Mouse (Mus musculus): ENCODE measurements around the gene Slitrk3. TPM values are rescaled to one million over a fixed set of nuclear protein-coding genes. Genes with fewer than 3 reads are reported as not detected.
"Not testable (repeated sequence)": the region's sequence is repeated elsewhere in the genome, so short reads cannot be mapped to it uniquely, and the experiment has no call there.

Gene Slitrk3
- total RNA-seq (2017), result not detected in 2 replicates

DNA sequence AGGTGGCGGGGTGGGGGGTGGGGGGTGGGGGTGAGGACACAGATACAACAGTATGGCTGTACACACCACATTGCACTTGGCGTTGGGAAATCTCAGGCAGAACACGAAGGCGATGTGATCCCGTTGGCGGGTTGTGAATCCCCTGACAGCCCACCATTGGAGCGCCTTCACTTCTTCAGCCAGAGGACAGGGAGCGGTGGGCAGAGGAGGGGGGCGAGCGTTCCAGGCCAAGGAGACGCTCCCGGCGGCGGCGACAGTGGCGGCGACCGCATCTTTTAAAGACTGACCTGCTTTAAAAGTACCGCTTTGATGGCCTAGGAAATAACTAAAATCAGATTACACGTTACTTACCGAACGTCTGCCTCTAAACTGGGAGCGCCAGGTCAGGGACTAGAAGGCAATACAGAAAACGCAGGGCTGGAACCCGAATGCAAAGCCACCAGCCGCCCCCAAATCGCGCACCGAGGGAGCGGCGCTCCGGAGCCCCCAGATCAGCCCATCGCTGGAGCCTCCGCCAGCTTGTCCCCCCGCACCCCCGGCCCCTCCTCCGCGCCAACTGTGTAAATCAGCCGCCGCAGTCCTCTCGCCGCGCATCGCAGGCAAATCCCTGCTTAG lies at the start of gene Slitrk3:
Gene Slitrk3, minus strand, starts transcription at position 607 of the 615 bp plus-strand sequence.
- ATAC-seq (ENCODE audit: extremely low read depth, insufficient number of reproducible peaks, low FRiP score, poor library complexity, severe bottlenecking), result no peak

DNA sequence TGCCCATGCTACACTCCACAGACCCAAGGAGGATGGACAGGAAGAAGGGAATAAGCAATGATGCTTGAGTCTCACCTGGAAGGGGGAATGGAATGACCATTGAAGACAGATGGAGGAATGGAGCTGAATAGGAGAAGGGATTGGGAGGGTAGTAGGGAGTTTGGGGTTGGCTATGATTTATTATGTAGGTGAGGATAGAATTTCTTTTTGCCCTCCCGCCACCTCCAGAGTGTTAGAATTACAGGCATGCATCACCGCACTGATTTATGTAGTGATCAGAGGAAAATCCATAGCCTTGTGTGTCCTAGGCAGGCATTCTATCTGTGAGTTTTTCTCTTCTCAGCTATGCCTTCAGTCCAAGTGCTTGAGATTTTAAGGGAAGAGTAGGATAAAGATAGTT lies 36.8 kb upstream of the Slitrk3 start:
- ATAC-seq (ENCODE audit: extremely low read depth, insufficient number of reproducible peaks, low FRiP score, poor library complexity, severe bottlenecking), result not testable (repeated sequence)

DNA sequence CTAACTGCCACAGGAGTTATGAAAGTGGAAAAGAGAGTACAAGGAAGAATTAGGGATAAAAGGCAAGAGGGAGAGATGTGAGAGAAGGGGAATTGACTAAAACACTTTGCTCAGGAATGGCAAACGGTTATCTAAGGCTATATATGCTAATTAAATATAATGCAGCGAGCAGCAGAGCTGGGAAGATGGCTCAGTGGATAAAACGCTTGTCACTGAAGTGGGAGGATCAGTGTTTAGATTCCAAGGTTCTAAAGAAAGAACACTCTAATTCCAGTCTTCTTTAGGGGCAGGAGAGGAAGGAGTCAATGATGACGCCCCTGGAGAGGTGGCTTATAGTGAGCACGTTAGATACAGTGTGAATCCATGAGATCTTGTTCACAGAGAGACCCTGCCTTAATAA lies 27.0 kb upstream of the Slitrk3 start:
- no peak for ATAC-seq (ENCODE audit: extremely low read depth, insufficient number of reproducible peaks, low FRiP score, poor library complexity, severe bottlenecking)

DNA sequence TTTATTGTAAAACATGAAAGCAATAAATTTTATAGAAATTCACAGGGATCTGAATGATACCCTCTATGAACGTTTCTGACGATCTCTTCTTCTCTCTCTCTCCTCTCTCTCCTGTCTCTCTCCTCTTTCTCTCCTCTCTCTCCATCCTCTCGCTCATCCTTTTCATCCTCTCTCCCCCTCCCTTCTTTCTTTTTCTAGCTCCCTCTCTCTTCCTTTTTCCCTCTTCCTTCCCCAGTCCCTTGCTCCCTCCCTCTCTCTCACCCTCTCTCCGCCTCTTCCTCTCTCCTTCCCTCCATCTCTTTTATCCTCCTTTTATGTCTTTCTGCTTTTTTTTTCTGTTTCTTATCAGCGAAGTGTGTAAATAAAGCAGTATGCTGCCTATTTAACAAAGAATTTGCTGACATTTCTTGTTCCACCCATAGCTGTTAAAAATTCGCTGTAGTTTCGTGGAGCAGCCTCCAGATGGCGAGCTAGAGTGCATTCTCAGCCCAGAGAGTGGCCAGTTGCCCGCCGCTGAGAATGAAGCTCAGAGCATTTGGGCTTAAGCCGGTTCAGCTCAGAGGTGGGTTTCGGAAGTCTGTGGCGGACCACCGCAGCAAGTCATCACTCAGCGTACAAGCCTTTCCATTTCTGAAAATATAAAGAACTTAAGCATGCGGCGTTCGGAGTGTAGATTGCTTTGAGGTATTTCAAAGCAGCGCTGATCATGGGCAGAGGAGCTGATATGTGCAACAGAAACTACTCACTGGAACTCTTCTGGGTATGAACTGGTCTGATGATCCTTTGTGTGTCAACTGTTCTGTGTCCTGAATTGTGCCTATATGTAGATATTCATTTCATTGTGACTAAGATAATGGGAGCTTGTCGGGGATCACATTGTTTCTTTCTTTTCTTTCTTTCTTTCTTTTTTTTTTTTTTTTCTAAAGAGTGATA lies 8.5 kb upstream of the Slitrk3 start:
- no peak for ATAC-seq (ENCODE audit: extremely low read depth, insufficient number of reproducible peaks, low FRiP score, poor library complexity, severe bottlenecking)

DNA sequence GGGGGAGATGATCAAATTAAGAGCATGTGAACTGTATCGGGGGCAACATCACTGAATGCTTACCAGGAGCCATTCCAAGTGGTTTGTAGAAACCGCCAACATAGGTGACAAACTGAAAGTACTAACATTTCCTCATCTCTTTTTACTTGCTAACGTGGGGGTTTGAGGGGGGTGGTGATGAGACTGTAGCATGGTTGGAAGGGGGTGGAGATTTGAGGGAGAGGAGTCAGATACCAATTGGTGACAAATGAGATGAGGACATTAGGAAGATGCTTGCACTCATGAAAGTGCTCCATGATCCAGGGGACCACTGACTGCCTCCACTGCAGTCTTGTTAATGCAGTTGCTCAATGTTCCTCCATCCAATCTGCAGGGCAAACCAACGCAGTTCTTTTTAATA lies 587 bp upstream of the Slitrk3 start:
- no peak for ATAC-seq (ENCODE audit: extremely low read depth, insufficient number of reproducible peaks, low FRiP score, poor library complexity, severe bottlenecking)

DNA sequence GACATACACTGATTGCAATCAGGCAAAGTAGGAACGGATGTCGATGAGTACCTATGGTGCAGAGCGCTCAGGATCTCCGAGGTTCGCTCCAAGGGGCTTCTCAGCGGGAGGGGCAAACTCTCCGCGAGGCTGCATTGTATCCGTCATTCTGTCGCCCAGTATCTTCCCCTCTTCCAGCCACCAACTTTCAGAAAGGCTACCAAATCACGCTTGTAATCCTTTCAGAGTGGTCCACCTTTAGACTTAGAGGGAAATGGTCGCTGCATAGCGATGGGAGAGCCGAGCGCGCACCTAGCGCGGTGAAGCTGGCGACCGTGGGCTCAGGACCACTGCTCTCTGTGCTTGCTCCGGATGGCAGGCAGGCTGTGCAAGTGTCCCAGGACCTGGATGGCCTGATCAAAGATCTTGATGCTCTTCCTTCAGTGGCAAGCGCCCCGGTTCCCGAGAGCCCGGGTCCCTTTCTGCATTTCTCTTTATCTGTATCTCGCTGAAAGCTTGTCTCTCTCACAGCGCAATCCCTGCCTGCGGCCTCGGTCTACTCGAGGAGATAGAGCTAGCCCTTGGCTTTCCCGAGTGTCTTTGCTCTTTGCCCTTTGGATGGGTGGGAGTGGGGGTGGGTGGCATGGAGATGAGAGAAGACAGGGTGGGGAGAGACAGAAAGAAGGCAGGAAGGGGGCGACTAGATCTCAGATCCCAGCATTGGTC lies 959 bp downstream of the Slitrk3 start:
- ATAC-seq (ENCODE audit: extremely low read depth, insufficient number of reproducible peaks, low FRiP score, poor library complexity, severe bottlenecking), result no peak

DNA sequence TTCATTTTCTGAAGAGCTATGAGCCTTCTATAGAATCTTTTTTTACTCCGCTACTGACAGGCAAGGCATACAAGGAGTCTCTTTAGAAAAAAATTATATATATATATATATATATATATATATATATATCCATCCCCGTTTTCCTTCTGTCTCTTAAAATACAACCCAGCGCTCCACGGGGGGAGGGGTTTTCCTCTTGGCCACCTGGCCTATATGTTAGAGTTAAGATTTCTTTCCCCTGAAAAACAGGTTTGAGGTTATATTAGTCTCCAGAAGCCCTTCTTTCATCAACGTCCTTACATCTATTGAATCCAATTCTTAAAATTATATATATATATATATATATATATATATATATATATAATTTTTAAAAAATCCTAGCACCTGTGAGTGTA lies 1.6 kb downstream of the Slitrk3 start:
- ATAC-seq (ENCODE audit: extremely low read depth, insufficient number of reproducible peaks, low FRiP score, poor library complexity, severe bottlenecking), result no peak

DNA sequence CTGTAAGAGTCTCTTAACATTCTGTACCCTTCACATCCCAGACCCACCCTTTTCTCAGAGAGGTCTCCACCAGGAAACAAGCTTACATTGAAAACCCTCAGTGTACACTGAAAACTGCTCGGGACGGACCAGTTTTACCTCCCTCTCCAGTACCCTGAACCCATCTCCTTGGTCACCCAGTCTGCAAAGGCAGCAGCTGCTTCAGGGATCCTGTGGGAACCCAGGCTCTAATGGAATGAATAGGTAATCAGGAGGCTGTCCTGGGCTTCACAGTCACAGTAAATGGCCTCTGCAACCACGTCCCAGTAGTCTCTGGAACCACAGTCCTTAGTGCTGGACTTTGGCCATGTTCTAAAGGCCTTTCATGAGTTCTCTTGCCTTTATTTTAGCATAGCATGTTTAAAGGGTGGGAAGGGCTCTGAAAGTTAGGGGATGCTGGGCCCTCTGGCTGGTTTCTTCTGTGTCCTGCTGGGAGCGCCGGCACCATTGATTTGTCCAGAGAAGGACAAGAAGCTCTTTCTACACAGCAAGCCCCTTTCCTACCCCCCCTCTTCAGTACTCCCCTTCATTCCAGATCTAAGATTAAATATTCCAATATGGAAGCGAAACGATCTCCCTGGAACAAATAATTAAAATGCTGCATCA lies 2.1 kb downstream of the Slitrk3 start:
- ATAC-seq (ENCODE audit: extremely low read depth, insufficient number of reproducible peaks, low FRiP score, poor library complexity, severe bottlenecking), result no peak

DNA sequence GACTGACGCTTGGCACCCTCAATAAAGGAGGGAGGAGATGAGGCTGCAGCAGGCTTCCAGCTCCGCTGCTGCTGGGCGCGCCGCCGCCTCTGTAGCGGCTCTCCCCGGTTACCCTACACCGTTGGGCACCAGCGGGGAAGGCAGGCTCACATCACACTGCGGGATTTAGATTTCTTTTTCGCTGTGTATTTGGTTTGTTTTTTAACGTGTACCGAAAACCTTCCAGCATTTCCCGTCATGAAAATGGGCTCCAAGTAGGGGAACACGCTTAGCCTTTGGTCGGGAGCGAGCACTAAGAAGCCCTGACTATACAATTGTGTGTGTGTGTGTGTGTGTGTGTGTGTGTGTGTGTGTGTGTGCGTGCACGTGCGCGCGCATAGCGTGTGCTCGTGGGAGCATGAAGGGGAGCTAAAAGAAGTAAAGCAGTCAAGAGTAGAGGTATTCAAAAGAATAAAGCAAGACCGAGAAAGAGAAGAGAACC lies 4.1 kb downstream of the Slitrk3 start:
- no peak for ATAC-seq (ENCODE audit: extremely low read depth, insufficient number of reproducible peaks, low FRiP score, poor library complexity, severe bottlenecking)

DNA sequence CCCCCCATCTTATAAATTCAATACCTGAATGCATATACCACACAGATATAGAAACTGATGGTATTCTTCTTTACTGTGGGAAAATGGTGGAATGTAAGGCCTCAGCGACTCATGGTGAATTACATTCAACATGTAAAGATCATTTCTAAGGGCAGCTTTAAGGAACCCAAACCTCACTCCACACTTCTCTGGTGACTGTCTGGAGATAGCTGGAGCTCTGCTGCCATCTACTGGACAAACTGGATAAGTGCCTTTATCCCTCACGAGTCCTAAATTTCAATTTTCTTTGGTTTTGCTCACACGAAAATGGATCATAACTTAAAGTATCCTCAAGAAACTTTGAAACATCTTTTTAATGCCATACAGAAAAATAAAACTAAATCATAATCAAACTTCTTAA lies 11.4 kb downstream of the Slitrk3 start:
- no peak for ATAC-seq (ENCODE audit: extremely low read depth, insufficient number of reproducible peaks, low FRiP score, poor library complexity, severe bottlenecking)

DNA sequence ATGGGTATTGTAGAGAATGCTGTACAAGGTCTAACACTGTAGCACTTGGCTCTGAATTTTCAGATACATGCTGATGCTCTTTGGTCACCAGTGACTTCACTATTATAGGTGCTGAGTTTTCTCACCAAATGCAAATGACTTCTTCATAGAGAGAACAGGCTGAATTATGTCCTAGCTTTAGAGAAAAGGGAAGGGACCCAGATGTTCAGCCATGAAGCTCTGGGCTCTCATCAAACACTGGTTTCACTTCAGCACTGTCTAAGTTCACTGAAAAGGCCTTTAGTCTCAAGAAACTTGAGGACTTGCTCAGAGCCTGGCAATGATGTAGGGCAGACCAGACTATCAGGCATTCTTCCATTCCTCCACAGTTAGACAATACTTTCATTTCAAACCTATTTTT lies 15.3 kb downstream of the Slitrk3 start:
- ATAC-seq (ENCODE audit: extremely low read depth, insufficient number of reproducible peaks, low FRiP score, poor library complexity, severe bottlenecking), result no peak

DNA sequence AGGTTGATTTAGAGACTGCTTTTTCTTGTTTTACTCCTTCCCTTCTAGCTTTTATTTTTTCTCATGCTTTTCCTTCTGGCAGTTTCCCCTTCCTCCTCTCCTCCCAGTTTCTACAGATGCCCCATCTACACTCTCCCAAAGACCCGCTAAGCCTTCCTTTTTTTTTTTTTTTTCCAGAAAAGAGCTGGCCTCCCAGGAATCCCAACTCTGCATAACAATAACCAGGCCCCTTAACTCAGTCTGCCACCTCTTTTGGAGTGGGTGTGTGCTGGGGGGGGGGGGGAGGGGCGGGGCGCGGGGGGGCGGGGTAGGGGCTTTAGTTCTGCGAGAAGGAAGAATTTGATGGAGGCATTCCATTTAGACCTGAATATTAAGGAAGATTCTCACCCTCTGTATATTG lies 51.6 kb downstream of the Slitrk3 start:
- ATAC-seq (ENCODE audit: extremely low read depth, insufficient number of reproducible peaks, low FRiP score, poor library complexity, severe bottlenecking), result no peak

DNA sequence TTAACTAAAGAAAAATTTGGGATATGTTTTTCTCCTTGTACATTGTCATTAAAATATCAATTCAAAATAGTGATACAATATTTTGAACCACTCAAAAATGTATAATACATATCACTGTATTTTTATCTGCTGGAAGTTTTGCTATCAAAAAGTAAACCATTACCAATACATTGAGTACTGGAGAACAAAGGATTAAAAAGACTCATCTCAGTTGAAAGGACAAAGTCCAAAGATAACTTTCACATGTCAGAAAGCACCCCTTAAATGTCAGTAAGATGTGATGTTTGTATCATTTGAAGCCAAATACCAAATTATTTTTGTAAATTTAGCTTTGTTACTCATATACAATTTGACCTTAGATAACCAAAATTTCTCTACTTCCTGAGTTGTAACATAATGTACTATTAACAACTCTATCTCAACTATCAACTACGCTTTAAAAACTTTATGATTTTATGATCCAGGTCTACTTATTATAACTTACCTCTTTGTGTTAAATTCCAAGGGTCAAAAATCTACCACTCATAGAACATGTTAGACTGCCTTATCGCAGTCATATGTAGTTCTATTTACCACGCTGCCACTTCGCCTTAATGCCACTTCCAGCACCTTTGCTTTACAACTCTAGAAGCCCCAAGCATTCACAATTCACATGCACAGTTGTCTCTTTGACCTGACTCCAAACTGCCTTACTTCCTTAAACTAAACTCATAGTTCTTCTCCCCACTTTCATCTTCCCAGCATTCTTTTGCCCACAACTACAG lies 54.5 kb downstream of the Slitrk3 start:
- ATAC-seq (ENCODE audit: extremely low read depth, insufficient number of reproducible peaks, low FRiP score, poor library complexity, severe bottlenecking), result no peak

DNA sequence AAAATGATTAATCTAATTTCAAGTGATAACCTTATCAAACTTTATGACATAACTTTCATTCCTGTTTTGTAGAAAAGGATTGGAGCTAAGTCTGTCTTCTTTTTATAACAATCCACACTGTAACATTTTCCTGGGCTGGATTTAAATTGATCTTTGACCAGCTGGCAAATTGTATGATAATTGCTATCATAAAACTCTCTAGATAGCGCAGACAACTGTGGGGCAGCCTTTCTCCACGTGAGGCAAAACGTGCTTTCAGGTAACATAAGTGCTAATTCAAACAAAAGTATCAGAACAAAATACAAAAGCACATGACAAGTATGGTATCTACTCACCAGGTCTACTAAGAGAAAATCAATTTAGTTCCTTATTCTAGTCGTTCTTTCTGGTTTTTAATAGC lies 60.1 kb downstream of the Slitrk3 start:
- ATAC-seq (ENCODE audit: extremely low read depth, insufficient number of reproducible peaks, low FRiP score, poor library complexity, severe bottlenecking), result no peak

Other genes with a start within 250 kb of the Slitrk3 start
- gene Sis, start 89.9 kb downstream of the Slitrk3 start, total RNA-seq (2017), result not detected in 2 replicates

Data from neutrophil, adult 5-6 weeks (primary cell).